Mouse (Mus musculus) E14TG2a.4 (cell line): ENCODE measurements around the gene Barhl1.

Experiments used
- CTCF ChIP-seq: conservative IDR thresholded peaks from 2 replicates; pipeline ENCODE4 v1.5.1; 2014; ENCODE audit warnings: low read length
- NANOG ChIP-seq: IDR thresholded peaks from 2 replicates; pipeline ENCODE4 v1.6.1; 2014; ENCODE audit warnings: borderline replicate concordance, low read length, mixed read lengths

- TF ChIP-seq CTCF: no peak
- TF ChIP-seq NANOG: no peak
Measured at GRCm38 (mm10) chr2:28910877-28911276, 5.6 kb downstream of the Barhl1 start.
